Mouse (Mus musculus) bone marrow macrophage, adult 2 months (primary cell): ENCODE results near the gene Plekho2. TPM values are rescaled to one million over a fixed set of nuclear protein-coding genes. Genes with fewer than 3 reads are reported as not detected.

Experiments used
- H3K27ac ChIP-seq: 2 replicates; pipeline ENCODE4 v1.5.1; 2012; ENCODE audit warnings: low read depth, low read length; ENCODE audit not compliant: insufficient read depth
- H3K4me1 ChIP-seq: 2 replicates; pipeline ENCODE4 v1.6.1; 2012; ENCODE audit warnings: low read length; ENCODE audit not compliant: control insufficient read depth, insufficient read depth
- H3K4me3 ChIP-seq: 2 replicates; pipeline ENCODE4 v1.5.1; 2012; ENCODE audit warnings: mild to moderate bottlenecking, low read length, moderate library complexity; ENCODE audit not compliant: insufficient read depth
- CTCF ChIP-seq: IDR thresholded peaks from 2 replicates; pipeline ENCODE4 v1.5.1; 2012; ENCODE audit warnings: low read depth, mild to moderate bottlenecking, low read length, moderate library complexity
- POLR2A ChIP-seq: IDR thresholded peaks from 2 replicates; pipeline ENCODE4 v1.6.1; 2012; ENCODE audit warnings: mild to moderate bottlenecking, low read depth, low read length, borderline replicate concordance
- polyA plus RNA-seq: library from polyadenylated mRNA; stranded (reverse); fragments of >200 nt; gene quantifications from 2 replicates; pipeline ENCODE4 v1.2.4, GENCODE M21; 2012; ENCODE audit not compliant: missing spikeins, insufficient read depth, insufficient read length

The Plekho2 gene
- 193 and 213 TPM in 2 replicates for polyA plus RNA-seq

DNA sequence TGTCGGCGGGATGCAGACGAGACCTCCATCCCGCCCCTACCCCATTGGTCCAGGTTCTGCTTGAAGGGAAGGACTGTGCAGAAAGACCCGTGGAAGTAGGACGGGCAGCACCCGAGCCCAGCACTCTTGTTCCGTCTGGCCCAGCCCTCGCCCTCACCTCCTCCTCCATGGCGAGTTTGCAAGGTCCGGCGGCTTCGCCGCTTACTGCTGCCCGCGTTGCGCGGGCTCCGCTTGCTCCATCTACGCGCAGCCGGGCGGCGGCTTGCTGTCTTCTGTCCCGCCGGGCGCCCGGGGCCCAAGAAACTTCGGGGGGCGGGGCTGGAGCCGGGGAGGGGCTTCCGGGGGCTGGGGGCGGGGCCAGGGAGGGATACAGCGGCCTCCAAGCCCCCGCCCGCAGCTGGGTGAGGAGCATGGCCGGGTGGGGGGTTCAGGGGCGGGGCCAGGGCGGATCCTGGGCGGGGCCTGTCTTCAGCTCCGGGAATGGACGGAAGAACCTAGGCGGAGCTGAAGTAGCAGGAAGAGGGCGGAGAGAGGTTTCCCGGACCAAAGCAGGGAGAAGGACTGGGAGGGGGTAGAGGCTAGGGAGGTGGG is at the start of gene Plekho2:
Plekho2 (minus strand) TSS at position 260 of the 591 bp plus-strand sequence.
- H3K27ac ChIP-seq: peak within 1 kb of the TSS; percentile 92
- H3K4me3 ChIP-seq: peak within 1 kb of the TSS; percentile 79
- peaks cover 25% of the 10 kb centered on the region for H3K4me1 ChIP-seq
- TF ChIP-seq POLR2A (peak; percentile 98), CTCF (no peak)

- no peaks in the 10 kb centered on the region for H3K4me1 ChIP-seq
- TF ChIP-seq CTCF: no peak
- TF ChIP-seq POLR2A: no peak
- no peak within 1 kb of the TSS for H3K27ac ChIP-seq
- H3K4me3 ChIP-seq: peak within 1 kb of the TSS; percentile 61
Observed at GRCm38 (mm10) chr9:65629025-65629766, 49.4 kb upstream of the Plekho2 start, which contains the start of gene Rbpms2. Rbpms2 (plus strand) TSS chr9:65629648.

DNA sequence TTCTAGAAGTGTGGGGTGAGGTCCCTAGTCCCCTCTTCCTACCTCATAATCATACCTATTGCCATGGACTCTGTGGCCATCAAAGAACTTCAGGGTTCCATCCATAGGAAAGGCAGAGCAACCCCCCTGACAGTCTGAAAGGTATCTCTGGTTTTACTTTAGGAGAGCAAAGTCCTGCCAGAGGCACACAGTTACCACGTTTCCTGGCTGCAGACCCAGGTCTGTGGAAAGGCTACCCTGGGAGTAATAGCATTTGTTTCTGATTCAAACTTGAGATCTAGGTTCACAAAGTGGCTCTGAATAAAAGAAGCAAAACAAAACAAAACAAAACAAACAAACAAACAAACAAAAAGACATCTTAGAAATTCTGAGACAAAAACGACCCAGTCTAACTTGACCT is 44.4 kb upstream of the Plekho2 start:
- no peaks in the 10 kb centered on the region for H3K4me1 ChIP-seq

GRCm38 (mm10) chr9:65622826-65623225 is 43.0 kb upstream of the Plekho2 start:
- no peak for TF ChIP-seq POLR2A
- no peak for TF ChIP-seq CTCF
- Histone ChIP-seq H3K4me3 (no peak overlapping the region), H3K27ac (no peak overlapping the region), H3K4me1 (no peaks in the 10 kb centered on the region)

More for the DNA sequence above, 44.4 kb upstream of the Plekho2 start:
- H3K27ac ChIP-seq: no peak overlapping the region
- H3K4me3 ChIP-seq: no peak overlapping the region
- no peak for TF ChIP-seq POLR2A
- TF ChIP-seq CTCF: no peak

DNA sequence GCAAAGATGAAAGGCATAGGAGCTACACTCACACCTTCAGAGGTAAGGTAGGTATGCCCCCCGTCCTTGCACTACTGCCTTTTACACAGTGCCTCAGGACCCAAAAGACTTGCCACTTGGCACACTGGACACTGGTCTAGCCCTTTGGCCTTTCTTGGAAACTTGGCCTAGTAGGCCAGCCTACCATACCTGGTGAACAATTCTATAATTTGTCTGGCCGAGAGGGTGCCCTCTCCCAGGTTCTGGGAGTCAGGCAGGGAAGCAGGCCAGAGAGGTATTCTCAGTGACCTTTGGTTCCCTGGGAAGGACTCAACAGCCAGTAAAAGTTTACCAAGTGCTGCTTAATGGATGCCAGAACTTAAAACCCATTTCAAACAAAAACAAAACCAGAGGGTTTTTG is 41.8 kb upstream of the Plekho2 start:
- TF ChIP-seq CTCF (no peak), POLR2A (no peak)
- Histone ChIP-seq H3K4me1 (no peaks in the 10 kb centered on the region), H3K27ac (no peak overlapping the region), H3K4me3 (no peak overlapping the region)

GRCm38 (mm10) chr9:65621196-65621595 is 41.4 kb upstream of the Plekho2 start:
- no peak for TF ChIP-seq CTCF
- no peak for TF ChIP-seq POLR2A

DNA sequence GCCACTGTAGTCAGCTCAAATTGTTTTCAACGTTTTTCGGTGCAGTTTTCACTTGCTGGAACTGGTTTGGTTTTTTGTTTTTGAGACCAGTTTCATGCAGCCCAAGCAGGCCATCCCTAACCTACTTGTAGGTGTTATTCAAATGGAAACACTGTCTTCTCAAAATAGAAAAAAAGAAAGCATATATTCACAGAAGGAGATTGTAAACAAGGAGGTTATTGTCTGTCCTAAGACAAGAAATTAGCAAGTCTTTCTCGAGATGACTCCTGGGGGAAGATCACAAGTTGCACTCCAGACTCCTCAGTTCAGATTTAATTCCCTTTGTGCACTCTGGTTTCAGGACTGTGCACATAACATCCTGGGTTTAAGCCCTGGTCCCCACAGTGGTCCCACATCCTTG is 39.5 kb upstream of the Plekho2 start:
- Histone ChIP-seq H3K4me3 (no peak overlapping the region), H3K4me1 (no peaks in the 10 kb centered on the region), H3K27ac (no peak overlapping the region)
- no peak for TF ChIP-seq CTCF
- TF ChIP-seq POLR2A: no peak

More at GRCm38 (mm10) chr9:65621196-65621595, 41.4 kb upstream of the Plekho2 start:
- Histone ChIP-seq H3K27ac (no peak overlapping the region), H3K4me3 (no peak overlapping the region), H3K4me1 (no peaks in the 10 kb centered on the region)

GRCm38 (mm10) chr9:65613098-65613497 is 33.3 kb upstream of the Plekho2 start:
- Histone ChIP-seq H3K4me1 (no peaks in the 10 kb centered on the region), H3K27ac (no peak overlapping the region), H3K4me3 (no peak overlapping the region)
- TF ChIP-seq POLR2A (no peak), CTCF (no peak)

DNA sequence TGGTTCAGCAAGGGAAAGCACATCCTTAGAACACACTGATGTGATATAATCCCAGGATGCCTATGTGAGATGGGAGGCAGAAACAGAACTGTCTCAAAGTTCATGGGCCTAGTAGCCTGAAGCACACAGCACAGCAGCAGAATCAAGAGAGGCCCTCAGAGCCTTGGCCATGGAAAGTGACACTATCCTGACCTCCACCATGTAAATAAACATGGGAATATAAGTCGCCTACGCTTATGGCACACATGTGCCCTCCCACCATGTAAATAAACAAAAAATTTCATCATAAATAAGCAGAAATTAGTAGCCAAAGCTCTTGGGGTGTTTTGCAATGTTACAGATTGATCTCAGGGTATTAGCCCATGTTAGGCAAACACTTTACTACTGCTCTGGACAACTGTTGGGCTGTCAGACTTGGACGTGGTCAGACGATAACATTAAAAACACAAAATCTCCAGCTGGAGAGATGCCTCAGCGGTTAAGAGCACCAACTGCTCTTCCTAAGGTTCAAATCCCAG is 32.2 kb upstream of the Plekho2 start:
- H3K27ac ChIP-seq: no peak overlapping the region

DNA sequence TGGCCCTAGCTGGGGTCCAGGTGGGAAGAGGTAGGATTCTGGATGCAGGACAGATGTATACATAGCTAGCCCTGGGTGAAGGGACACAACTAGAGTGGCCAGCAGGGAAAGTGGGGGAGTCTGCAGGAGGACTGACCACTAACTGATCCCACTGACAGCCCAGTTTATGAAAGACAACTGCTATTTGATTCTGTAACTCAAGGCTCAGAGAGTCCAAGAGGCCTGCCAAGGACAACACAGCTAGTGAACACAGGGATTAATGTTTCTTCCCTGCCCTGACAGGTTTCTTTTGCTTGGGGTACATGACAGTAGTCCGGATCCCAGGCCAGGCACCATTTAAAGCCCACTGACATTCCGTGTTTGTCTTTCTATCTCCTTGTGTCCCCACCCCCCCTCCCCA is 27.3 kb upstream of the Plekho2 start:
- Histone ChIP-seq H3K4me1 (no peaks in the 10 kb centered on the region), H3K4me3 (no peak overlapping the region), H3K27ac (no peak overlapping the region)
- TF ChIP-seq CTCF (no peak), POLR2A (no peak)

More for the DNA sequence above, 32.2 kb upstream of the Plekho2 start:
- no peak for TF ChIP-seq CTCF
- no peak for TF ChIP-seq POLR2A
- H3K4me3 ChIP-seq: no peak overlapping the region
- H3K4me1 ChIP-seq: no peaks in the 10 kb centered on the region
